Mouse (Mus musculus) layer of hippocampus, adult 8-10 months (tissue): ENCODE measurements around the gene Tmem127. TPM values are rescaled to one million over a fixed set of nuclear protein-coding genes. Genes with fewer than 3 reads are reported as not detected.
"Not testable (repeated sequence)": the region's sequence is repeated elsewhere in the genome, so short reads cannot be mapped to it uniquely, and the experiment has no call there.

Experiments used
- DNase-seq, 2 experiments: peaks; one replicate each; pipeline ENCODE4 v3.0.0; 2022; ENCODE audit warnings: low spot score in 2 of 2
- total RNA-seq, 4 experiments: library from RNA; stranded (reverse); gene quantifications; 2 replicates each; pipeline ENCODE4 v1.2.4; 2022

The Tmem127 gene
- total RNA-seq, 4 experiments from 2014 or later, result 69.4 to 75.6 (median 72.4) TPM

- no peak for DNase-seq
These were observed 14.8 kb downstream of the Tmem127 start for GRCm38 (mm10) chr2:127262480-127262879.

DNA sequence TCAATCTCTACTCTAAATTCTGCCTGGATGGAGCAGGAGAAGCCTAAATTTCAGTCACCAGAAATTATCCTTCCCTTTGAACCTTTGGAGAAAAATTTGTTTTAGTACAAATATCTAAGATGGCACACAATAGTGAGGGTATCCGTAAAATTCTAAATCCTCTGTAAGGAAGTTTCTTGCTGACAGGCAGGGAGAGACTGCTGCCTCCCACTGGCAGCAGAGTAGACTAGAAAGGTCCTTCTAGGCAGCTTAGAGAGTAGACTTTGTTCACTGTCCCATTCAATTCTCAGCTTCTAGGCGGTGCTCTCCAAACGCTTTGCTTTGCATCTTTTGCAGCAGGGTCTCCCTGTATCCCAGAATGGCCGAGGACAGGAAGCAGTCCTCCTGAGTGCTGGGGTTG lies 20.1 kb downstream of the Tmem127 start:
- DNase-seq, result no peak

DNA sequence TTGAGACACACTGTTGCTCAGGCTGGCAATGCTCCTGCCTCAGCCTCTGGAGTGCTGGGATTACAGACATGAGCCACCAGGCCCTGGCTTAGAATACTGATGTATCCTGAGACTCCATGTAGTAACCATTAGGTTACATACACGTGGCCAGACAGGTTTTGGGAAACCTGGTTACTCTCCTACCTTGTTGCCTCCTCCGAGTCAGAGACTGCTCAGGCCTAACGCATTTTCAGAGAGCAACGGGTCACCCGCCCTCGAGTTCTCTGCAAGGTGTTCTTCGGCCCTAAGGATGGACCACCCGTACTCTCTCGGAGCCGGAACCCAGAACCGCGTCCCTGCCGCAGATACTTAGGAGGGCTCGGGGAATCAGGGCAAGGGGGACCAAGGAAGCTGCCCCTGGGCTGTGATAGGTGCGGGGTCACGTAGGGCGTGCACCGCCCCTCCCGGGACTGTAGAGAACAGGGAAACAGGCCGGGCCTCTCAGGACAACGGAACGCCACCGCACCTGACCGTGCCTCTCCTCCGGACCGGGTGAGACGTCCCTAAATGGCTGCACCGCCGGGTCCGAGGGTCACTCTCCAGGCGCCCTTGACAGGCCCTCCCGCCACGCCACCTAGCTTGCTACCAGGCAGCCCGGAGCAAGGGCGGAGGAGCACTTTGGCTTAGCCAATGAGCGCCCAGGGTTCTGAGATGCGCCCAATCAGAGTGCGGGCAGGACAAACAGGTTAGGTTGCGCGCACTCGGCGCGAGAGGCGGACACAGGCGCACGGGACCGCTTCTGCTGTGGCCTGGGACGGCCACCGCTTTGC lies 22.0 kb downstream of the Tmem127 start, which contains the start of gene Stard7:
TSS of gene Stard7 (plus strand) at position 728 of the 809 bp plus-strand sequence.
- peak; percentile 96 to 97 for DNase-seq

DNA sequence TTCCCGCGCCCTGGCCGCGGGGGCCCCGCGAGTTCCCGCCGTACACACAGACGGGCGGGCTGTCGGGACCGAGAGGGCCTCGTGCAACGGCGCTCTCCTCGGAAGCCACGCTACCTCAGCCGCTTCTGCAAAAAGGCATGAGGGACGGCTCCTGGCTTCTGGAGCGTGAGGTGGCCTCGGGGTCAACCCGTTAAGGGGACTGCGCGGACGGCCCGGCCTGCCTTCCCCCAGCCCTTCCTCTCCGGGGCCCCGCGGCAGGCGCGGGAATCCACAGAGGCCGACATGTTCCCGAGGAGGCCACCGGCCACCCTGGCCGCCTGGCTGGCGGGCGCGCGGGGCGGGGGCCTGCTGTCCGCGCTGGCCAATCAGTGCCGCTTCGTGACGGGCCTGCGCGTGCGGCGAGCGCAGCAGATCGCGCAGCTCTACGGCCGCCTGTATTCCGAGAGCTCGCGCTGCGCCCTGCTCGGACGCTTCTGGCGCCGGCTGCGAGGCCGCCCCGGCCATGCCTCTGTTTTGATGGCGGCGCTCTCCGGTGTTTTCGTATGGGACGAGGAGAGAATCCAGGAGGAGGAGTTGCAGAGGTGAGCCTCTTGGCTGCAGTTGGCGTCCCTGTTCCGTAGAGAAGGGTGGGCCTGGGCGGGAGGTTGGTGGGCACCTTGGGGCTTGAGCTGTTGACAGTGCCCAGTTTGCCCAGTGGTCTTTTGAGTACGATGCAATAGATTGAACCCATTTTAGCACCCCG lies 22.8 kb downstream of the Tmem127 start:
- peak; percentile 72 to 81 for DNase-seq

- no peak for DNase-seq
These were observed 23.4 kb downstream of the Tmem127 start for GRCm38 (mm10) chr2:127271042-127271515.

DNA sequence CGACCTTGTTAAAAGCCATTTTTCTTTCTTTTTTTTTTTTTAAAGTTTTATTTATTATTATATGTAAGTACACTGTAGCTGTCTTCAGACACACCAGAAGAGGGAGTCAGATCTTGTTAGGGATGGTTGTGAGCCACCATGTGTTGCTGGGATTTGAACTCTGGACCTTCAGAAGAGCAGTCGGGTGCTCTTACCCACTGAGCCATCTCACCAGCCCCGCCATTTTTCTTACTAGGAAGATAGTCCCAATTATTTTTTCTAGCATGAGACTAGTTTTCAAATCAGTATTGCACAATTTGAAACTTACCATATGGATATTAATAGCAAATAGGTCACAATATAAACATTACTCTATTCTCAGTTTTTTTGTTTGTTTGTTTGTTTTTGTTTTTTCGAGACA lies 24.3 kb downstream of the Tmem127 start:
- DNase-seq, result not testable (repeated sequence)

GRCm38 (mm10) chr2:127272806-127273205 lies 25.1 kb downstream of the Tmem127 start:
- no peak for DNase-seq

DNA sequence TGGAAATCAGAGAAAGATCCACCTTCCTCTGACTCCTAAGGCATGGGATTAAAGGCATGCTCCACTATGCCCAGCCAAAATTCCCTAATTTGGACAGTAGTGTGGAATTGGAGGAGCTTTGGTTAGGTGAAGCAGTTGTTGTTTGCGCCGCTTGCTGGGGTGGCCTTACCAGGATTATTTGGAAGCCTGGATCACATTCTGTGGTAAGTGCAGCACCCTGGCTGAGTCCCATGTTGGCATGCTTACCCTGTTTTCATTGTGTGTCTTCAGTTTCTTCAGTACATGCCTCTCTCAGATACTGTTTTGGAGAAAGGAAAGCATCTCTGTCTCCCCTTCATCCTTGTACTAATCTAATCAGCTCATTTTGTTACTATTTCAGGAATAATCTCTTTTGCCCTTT lies 26.9 kb downstream of the Tmem127 start:
- DNase-seq, result no peak

- no peak for DNase-seq
These were observed 28.0 kb downstream of the Tmem127 start for GRCm38 (mm10) chr2:127275551-127276320.

DNA sequence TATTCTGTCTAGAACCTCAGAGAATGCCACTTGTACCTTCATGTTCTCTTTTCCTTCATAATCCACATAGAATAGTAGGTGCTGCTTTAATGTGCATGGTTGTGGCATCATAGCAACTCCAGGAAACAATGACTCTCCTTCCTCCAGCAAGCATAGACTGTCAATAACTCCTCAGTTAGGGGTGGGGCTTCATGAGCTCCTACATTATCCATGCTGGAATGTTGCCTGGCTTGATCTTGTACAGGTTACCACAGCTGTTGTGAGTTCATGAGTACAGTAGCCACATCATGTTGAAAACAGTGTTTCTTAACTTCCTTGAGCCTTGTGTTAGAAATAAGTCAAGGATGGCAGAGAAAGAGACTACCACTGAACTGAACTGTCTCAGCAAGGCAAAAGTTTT lies 30.5 kb downstream of the Tmem127 start:
- no peak for DNase-seq

- DNase-seq, result no peak
These were observed 44.5 kb downstream of the Tmem127 start for GRCm38 (mm10) chr2:127292250-127292649.

GRCm38 (mm10) chr2:127297001-127297805 lies 49.5 kb downstream of the Tmem127 start:
- DNase-seq, result no peak

DNA sequence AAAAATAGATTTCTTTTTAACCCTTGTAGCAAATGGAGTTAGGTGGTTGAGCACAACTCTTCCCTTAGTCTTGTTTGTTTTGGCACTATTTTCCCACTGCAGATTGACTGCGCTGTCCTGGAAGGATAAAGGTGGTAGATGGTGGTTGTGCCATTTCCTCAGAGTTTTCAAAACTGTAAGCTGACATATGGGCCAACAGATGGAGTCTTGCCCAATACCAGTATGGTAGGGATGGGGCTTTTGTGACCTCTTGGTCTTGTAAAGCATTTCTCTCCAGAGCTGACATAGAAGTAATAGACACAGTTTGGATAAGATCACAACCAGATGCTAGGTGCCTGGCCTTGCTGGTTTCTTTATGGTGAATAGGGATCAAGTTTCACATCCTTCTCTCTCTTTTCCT lies 50.3 kb downstream of the Tmem127 start:
- no peak for DNase-seq

DNA sequence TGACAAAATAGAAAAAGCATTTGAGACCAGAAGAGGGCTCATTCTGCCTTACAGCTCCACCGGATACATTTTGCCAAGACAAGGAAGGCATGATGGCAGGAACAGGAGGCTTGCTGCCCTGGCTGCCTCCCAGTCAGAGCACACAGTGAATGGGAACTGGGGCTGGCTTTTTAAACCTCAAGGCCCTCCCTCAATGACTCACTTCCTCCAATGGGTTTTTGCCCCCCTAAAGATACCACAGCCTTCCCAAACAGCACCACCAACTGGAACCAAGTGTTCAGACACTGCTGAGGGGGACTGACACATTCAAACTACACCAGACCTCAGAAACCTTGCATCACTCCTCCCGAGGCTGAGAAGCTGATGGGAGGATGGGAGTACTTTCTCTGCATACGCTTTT lies 53.0 kb downstream of the Tmem127 start:
- DNase-seq, result no peak

DNA sequence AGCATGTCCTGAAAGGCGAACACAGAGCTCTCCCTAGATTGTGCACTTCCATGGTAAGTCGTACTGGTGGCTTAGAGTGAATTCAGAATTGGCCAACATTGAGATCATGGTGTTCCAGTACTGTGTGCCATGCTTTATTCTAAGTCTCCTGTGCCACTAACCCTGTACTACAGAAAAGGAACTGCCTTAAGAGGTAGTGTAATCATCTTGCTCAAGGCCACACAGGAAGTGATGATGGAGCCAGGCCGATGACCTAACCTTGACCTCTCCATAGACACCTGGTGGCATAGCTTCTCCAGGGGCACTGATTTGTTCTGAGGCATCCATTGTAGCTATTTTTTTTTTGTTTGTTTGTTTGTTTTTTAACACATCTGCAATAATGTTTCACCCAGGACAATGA lies 54.2 kb downstream of the Tmem127 start:
- DNase-seq, result no peak

DNA sequence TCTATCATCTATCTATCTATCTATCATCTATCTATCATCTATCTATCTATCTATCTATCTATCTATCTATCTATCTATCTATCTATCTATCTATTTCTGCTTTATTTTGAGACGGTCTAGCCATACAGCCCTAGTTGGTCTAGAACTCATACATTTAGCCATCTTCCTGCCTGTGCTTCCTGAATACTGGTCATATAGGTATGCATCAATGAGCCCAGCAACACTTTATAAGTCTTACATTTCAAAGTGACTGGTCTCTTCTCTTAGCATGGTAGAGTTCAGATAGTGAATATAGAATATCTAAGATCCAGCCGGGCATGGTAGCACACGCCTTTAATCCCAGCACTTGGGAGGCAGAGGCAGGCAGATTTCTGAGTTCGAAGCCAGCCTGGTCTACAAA lies 56.5 kb downstream of the Tmem127 start:
- not testable (repeated sequence) for DNase-seq

GRCm38 (mm10) chr2:127304609-127305210 lies 57.0 kb downstream of the Tmem127 start:
- DNase-seq, result no peak

DNA sequence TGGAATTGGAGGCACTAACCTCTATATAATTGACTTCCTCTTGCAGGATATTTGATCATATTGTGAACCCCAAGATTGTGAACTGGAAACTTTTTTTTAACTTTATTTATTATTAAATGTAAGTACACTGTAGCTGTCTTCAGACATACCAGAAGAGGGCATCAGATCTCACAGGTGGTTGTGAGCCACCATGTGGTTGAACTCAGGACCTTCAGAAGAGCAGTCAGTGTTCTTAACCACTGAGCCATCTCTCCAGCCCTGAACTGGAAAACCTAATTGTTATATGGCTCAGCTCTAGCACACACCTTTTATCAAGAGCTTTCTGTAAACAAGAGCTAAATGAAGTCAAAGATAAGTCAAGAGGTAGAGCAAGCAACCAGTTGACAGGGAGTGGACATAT lies 58.4 kb downstream of the Tmem127 start:
- no peak for DNase-seq

- no peak for DNase-seq
These were observed 59.5 kb downstream of the Tmem127 start for GRCm38 (mm10) chr2:127307179-127307578.

DNA sequence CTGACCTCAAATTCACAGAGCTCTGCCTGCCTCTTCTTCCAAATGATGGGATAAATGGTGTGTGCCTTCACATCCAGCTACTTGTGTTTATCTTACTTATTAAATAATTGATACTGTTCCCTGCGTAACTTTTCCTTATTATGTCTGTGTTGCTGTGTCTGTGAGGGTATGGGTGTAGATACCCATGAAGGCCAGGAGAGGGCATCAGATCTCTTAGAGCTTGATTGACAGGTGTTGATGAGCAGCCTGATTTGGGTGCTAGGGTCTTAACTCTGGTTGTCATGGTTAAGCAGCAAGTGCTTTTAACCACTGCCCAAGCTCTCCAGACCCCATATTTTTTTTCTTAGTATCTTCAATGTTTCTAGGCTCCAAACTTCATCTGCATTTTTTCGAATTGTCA lies 61.0 kb downstream of the Tmem127 start:
- no peak for DNase-seq
